Mouse (Mus musculus) intestine, postnatal 0 days (tissue): ENCODE data around the gene Zfp784. TPM values are rescaled to one million over a fixed set of nuclear protein-coding genes. Genes with fewer than 3 reads are reported as not detected.

ENCODE experiments used
- ATAC-seq: fragments of 200-750 bp; cut with Nextera tagmentation; 2 replicates; pipeline ENCODE4 v1.8.0; 2017; ENCODE audit warnings: mild to moderate bottlenecking, moderate TSS enrichment, moderate library complexity
- H3K27ac ChIP-seq: fragments of 300-500 bp; sonication (generic); 2 replicates; pipeline ENCODE4 v1.5.1; 2014; ENCODE audit warnings: mild to moderate bottlenecking, low read depth, low read length, moderate library complexity
- H3K27me3 ChIP-seq: fragments of 300-500 bp; sonication (generic); replicated peaks from 2 replicates; pipeline ENCODE4 v1.6.1; 2014; ENCODE audit warnings: low read length, mixed read lengths; ENCODE audit not compliant: control insufficient read depth, insufficient read depth
- H3K36me3 ChIP-seq: fragments of 300-500 bp; sonication (generic); 2 replicates; pipeline ENCODE4 v1.6.1; 2014; ENCODE audit warnings: mild to moderate bottlenecking, moderate library complexity; ENCODE audit not compliant: control insufficient read depth, insufficient read depth
- H3K4me1 ChIP-seq: fragments of 300-500 bp; sonication (generic); replicated peaks from 2 replicates; pipeline ENCODE4 v1.6.1; 2014; ENCODE audit warnings: antibody characterized with exemption, low read length, mixed read lengths; ENCODE audit not compliant: control insufficient read depth, insufficient read depth
- H3K4me2 ChIP-seq: fragments of 300-500 bp; sonication (generic); replicated peaks from 2 replicates; pipeline ENCODE4 v1.6.1; 2014; ENCODE audit warnings: low read depth, mild to moderate bottlenecking, moderate library complexity
- H3K4me3 ChIP-seq: fragments of 300-500 bp; sonication (generic); 2 replicates; pipeline ENCODE4 v1.5.1; 2014; ENCODE audit warnings: low read depth, low read length
- H3K9ac ChIP-seq: fragments of 300-500 bp; sonication (generic); 2 replicates; pipeline ENCODE4 v1.6.1; 2014; ENCODE audit warnings: mild to moderate bottlenecking, low read depth, low read length
- H3K9me3 ChIP-seq: fragments of 300-500 bp; sonication (generic); 2 replicates; pipeline ENCODE4 v1.6.1; 2016; ENCODE audit warnings: mixed run types; ENCODE audit not compliant: control insufficient read depth
- CTCF ChIP-seq: sonication (generic); IDR thresholded peaks from 2 replicates; pipeline ENCODE4 v1.5.1; 2016; ENCODE audit warnings: low read depth, mild to moderate bottlenecking, control low read depth, antibody characterized with exemption, moderate library complexity
- WGBS: fragments of 180-500 bp; shearing (Covaris S2); extraction: QIAGEN DNeasy Blood & Tissue Kit; methylation state at CpG from one replicate; pipeline ENCODE4 v1.1.7; 2014; 5-methylcytosine and 5-hydroxymethylcytosine counted together
- polyA plus RNA-seq: library from polyadenylated mRNA; unstranded; fragments of >200 nt; fragmentation: Nextera tagmentation; extraction: Ambion mirVana; gene quantifications from 2 replicates; pipeline ENCODE4 v1.2.1, GENCODE M21; 2015

Gene Zfp784
- polyA plus RNA-seq, 1 experiment from 2014 or later, result 6.4 TPM

GRCm38 (mm10) chr7:5052931-5053343 is 14.7 kb upstream of the Zfp784 start:
- Histone ChIP-seq H3K9me3 (no peaks in the 10 kb centered on the region), H3K9ac (no peak overlapping the region), H3K27me3 (peaks cover 62% of the 10 kb centered on the region), H3K27ac (no peak overlapping the region), H3K4me3 (peak overlapping the region; percentile 57), H3K4me1 (no peaks in the 10 kb centered on the region), H3K4me2 (peak overlapping the region; percentile 89), H3K36me3 (no peaks in the 10 kb centered on the region)
- TF ChIP-seq CTCF, result no peak
- ATAC-seq, result no peak
- WGBS, result 6% methylated on average over 45 of the region's 45 CpGs

DNA sequence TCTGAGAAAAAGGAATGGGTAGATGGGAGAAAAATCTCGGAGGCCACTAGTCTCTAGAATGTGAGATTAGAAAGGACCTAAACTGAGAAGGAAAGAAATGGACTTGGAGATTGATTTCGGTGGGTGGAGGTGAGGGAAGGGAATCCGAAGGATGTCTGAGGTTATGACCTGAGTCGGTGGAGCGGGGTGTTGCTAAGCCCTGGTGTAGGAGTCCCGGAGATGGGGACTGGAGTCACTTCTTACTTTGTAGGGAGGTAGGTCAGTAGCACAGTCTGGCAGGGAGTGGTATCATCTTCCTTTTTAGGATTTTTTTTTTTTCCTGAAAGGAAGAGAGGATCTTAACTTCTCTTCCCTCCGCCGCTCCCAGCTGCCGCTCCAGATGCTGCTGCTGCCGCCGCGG is 14.2 kb upstream of the Zfp784 start:
- no peak overlapping the region for H3K27ac ChIP-seq
- TF ChIP-seq CTCF, result no peak
- no peak overlapping the region for H3K9ac ChIP-seq
- WGBS, result 4% methylated on average over 9 of the region's 12 CpGs
- no peaks in the 10 kb centered on the region for H3K36me3 ChIP-seq
- peak overlapping the region; percentile 89 for H3K4me2 ChIP-seq
- H3K27me3 ChIP-seq, result peaks cover 57% of the 10 kb centered on the region
- H3K4me3 ChIP-seq, result peak overlapping the region; percentile 57
- no peaks in the 10 kb centered on the region for H3K4me1 ChIP-seq
- H3K9me3 ChIP-seq, result no peaks in the 10 kb centered on the region
- ATAC-seq, result no peak

DNA sequence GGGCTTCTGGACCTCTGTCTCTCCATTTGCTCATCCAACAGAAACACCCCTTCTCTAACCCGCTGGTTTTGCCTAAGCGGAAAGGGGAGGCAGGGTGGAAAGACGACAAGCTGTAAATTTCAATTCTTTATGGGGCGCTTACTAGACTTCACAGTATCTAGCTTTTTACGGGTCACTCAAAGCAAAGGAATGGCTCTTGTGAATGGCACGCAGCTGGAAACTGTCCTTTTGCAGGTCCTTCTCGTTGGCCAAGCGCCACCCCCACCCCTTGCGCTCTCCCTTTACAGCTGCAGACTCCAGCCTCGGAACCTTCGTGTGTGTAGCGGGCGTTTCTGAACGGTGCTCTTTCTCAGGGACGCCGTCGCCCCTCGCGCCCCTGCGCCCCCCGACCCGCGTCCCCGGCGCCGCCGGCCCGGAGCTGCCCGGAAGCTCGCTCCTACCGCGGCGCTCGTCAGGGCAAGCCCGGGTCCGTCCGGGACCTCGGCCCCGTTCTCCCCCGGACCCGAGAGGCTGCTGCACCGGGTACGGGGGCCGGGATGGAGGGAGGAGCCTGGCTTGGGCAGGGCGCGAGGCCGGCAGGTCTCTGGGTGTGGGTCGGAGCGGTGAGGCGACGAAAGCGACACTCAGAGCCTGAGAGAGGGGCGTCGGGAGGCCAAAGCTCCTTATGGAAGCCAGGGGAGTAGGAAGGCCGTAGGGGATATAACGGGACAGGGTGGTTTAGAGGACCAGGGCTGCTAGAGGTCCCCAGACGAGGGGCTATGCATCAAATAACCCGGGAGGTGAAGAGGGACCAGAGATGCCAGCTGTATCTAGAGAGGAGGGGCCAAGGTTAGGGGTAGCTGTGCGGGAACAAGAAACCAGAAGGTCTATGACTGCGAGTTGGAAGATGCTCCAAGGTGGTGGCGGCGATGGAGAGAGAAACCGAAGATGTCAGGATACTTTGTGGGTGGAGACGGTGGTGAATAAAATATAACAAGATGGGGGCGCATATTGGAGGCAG is 13.2 kb upstream of the Zfp784 start, which contains the start of gene Zfp580:
Zfp580 (plus strand) TSS at position 346 of the 1,000 bp plus-strand sequence.
- peaks cover 48% of the 10 kb centered on the region for H3K27me3 ChIP-seq
- no peaks in the 10 kb centered on the region for H3K4me1 ChIP-seq
- peak within 1 kb of the TSS; percentile 57 for H3K4me3 ChIP-seq
- peak within 1 kb of the TSS; percentile 60 for H3K9ac ChIP-seq
- no peak for TF ChIP-seq CTCF
- H3K4me2 ChIP-seq, result peak within 1 kb of the TSS; percentile 89
- no peak within 1 kb of the TSS for H3K27ac ChIP-seq
- H3K36me3 ChIP-seq, result no peaks in the 10 kb centered on the region
- ATAC-seq, result peak; percentile 68
- WGBS, result 1% methylated on average over 65 of the region's 65 CpGs
- no peaks in the 10 kb centered on the region for H3K9me3 ChIP-seq

DNA sequence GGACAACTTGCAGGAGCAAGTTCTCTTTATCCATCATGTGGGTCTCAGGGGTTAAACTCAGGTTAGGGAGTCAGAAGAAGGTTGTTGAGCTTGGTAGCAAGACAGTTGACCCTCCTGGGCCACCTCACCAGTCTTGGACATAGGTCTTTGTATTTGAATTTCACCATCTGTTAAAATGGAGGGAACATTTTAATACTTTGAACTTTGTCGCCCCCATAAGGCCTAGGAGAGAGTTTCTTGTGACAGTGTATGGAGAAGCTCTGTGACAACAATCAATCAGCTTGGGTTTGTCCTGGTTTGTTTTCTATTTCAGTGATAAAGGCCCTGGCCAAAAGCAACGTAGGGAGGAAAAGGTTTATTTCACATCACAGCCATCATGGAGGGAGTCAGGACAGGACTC is 9.1 kb upstream of the Zfp784 start:
- Histone ChIP-seq H3K27ac (no peak overlapping the region), H3K9me3 (no peaks in the 10 kb centered on the region), H3K9ac (no peak overlapping the region), H3K4me2 (no peak overlapping the region), H3K4me3 (no peak overlapping the region), H3K27me3 (peaks cover 7% of the 10 kb centered on the region; the same call in 1 of the 2 replicates), H3K36me3 (no peaks in the 10 kb centered on the region), H3K4me1 (no peaks in the 10 kb centered on the region)
- TF ChIP-seq CTCF, result peak; percentile 64
- no peak for ATAC-seq
- 25% methylated on average over 2 of the region's 2 CpGs for WGBS

- peak; percentile 32; the same call in 1 of the 2 replicates for TF ChIP-seq CTCF
- 70% methylated on average over 2 of the region's 2 CpGs for WGBS
- H3K27ac ChIP-seq, result no peak overlapping the region
- H3K9me3 ChIP-seq, result no peaks in the 10 kb centered on the region
- no peak overlapping the region for H3K4me2 ChIP-seq
- H3K9ac ChIP-seq, result no peak overlapping the region
- ATAC-seq, result no peak
- no peak overlapping the region for H3K4me3 ChIP-seq
- H3K27me3 ChIP-seq, result no peaks in the 10 kb centered on the region
- no peaks in the 10 kb centered on the region for H3K4me1 ChIP-seq
- H3K36me3 ChIP-seq, result no peaks in the 10 kb centered on the region
Observed at GRCm38 (mm10) chr7:5046112-5046511, 7.9 kb upstream of the Zfp784 start.

- H3K9ac ChIP-seq, result no peak overlapping the region
- H3K27ac ChIP-seq, result no peak overlapping the region
- no peak for ATAC-seq
- no peak overlapping the region for H3K4me2 ChIP-seq
- H3K4me1 ChIP-seq, result no peaks in the 10 kb centered on the region
- H3K27me3 ChIP-seq, result no peaks in the 10 kb centered on the region
- no peaks in the 10 kb centered on the region for H3K9me3 ChIP-seq
- TF ChIP-seq CTCF, result no peak
- WGBS, result 69% methylated on average over 2 of the region's 2 CpGs
- H3K4me3 ChIP-seq, result no peak overlapping the region
- no peaks in the 10 kb centered on the region for H3K36me3 ChIP-seq
Observed at GRCm38 (mm10) chr7:5044981-5045380, 6.7 kb upstream of the Zfp784 start.
